Mouse (Mus musculus) regulatory T cell (primary cell): Measurements from ENCODE around the gene Gm3072.
"Not testable (repeated sequence)": the region's sequence is repeated elsewhere in the genome, so short reads cannot be mapped to it uniquely, and the experiment has no call there.

ENCODE experiments used
- in situ Hi-C: fragments of 300-600 bp; cut with MboI, MseI; formaldehyde crosslinking; loops from one replicate; pipeline ENCODE4 v1.15.1; 2025; ENCODE audit warnings: high pct_unique_total_duplicates

The Gm3072 gene

GRCm38 (mm10) chr14:41624512-41624911, at the start of gene Gm3072:
TSS of gene Gm3072 (minus strand) at chr14:41624612.
- in situ Hi-C loops = loop anchor here (5.0 kb wide), 1 partner anchor 1953 kb away; the partner anchor contains the start of gene Gm17654

GRCm38 (mm10) chr14:41648176-41648575, 23.8 kb upstream of the Gm3072 start:
- in situ Hi-C loops = loop anchor here (10.0 to 25.0 kb wide), 2 partner anchors 114 to 537 kb away; partner anchors contain the start of genes Gm47189 and Gm7929

GRCm38 (mm10) chr14:41646387-41646786, 22.0 kb upstream of the Gm3072 start, which contains the start of gene Gm3676:
TSS of gene Gm3676 (minus strand) at chr14:41646487.
- in situ Hi-C loops = loop anchor here (10.0 to 25.0 kb wide), 2 partner anchors 116 to 538 kb away; partner anchors contain the start of genes Gm47189 and Gm7929

GRCm38 (mm10) chr14:41630144-41630543, 5.7 kb upstream of the Gm3072 start:
- in situ Hi-C loops = loop anchor here (5.0 to 25.0 kb wide), 3 partner anchors 132 to 1702 kb away; partner anchors contain the start of genes Gm47189 and Gm7929

- in situ Hi-C loops = loop anchor here (5.0 kb wide), 1 partner anchor 1955 kb away; the partner anchor contains the start of gene Gm17654
Observed at GRCm38 (mm10) chr14:41622535-41622934, 1.9 kb downstream of the Gm3072 start.

GRCm38 (mm10) chr14:41610690-41611089, 13.7 kb downstream of the Gm3072 start:
- in situ Hi-C loops = not testable (repeated sequence)

- in situ Hi-C loops = not testable (repeated sequence)
Observed at GRCm38 (mm10) chr14:41600935-41601334, 23.5 kb downstream of the Gm3072 start.

- in situ Hi-C loops = loop anchor here (10.0 kb wide), 1 partner anchor 348 kb away; no protein-coding TSS in a partner anchor
Observed at GRCm38 (mm10) chr14:41586346-41586745, 38.1 kb downstream of the Gm3072 start.

- in situ Hi-C loops = loop anchor here (10.0 kb wide), 1 partner anchor 1542 kb away; no protein-coding TSS in a partner anchor
Observed at GRCm38 (mm10) chr14:41572911-41573310, 51.5 kb downstream of the Gm3072 start, which contains the start of gene 1700049E17Rik2. TSS of gene 1700049E17Rik2 (plus strand) at chr14:41573211.
